Mouse (Mus musculus): ENCODE results near the gene Galnt9. TPM values are rescaled to one million over a fixed set of nuclear protein-coding genes. Genes with fewer than 3 reads are reported as not detected.
A peak's percentile ranks its signal among the peaks of the same experiment; 100 is the strongest.

Galnt9 gene
- polyA plus RNA-seq, 1 experiment from 2014 or later: 3.6 TPM

GRCm38 (mm10) chr5:110653686-110654085 is 109.5 kb downstream of the Galnt9 start:
- ATAC-seq (ENCODE audit: low FRiP score): peak; percentile 56

GRCm38 (mm10) chr5:110659682-110660081 is 115.5 kb downstream of the Galnt9 start:
- ATAC-seq (ENCODE audit: low FRiP score): no peak
- H3K36me3 ChIP-seq (replicated peaks): peaks cover 88% of the 10 kb centered on the region
- no peak overlapping the region for H3K4me2 ChIP-seq
- no peak overlapping the region for H3K9ac ChIP-seq
- no peak overlapping the region for H3K4me3 ChIP-seq (replicated peaks)
- H3K27me3 ChIP-seq: no peaks in the 10 kb centered on the region
- no peaks in the 10 kb centered on the region for H3K4me1 ChIP-seq
- H3K9me3 ChIP-seq: no peaks in the 10 kb centered on the region
- H3K27ac ChIP-seq: no peak overlapping the region

More at GRCm38 (mm10) chr5:110653686-110654085, 109.5 kb downstream of the Galnt9 start:
- H3K9me3 ChIP-seq: no peaks in the 10 kb centered on the region
- WGBS: 2% methylated on average over 37 of the region's 37 CpGs
- H3K9ac ChIP-seq: peak overlapping the region; percentile 82
- H3K27me3 ChIP-seq: no peaks in the 10 kb centered on the region
- peak overlapping the region; percentile 6; the same call in 1 of the 2 replicates for H3K27ac ChIP-seq
- peaks cover 71% of the 10 kb centered on the region for H3K36me3 ChIP-seq (replicated peaks)
- peaks cover 18% of the 10 kb centered on the region for H3K4me1 ChIP-seq
- peak overlapping the region; percentile 92 for H3K4me2 ChIP-seq
- H3K4me3 ChIP-seq (replicated peaks): peak overlapping the region; percentile 95

GRCm38 (mm10) chr5:110664041-110664440 is 119.9 kb downstream of the Galnt9 start:
- Histone ChIP-seq H3K27ac (no peak overlapping the region), H3K9ac (no peak overlapping the region), H3K4me2 (no peak overlapping the region), H3K36me3 (replicated peaks) (peaks cover 89% of the 10 kb centered on the region), H3K9me3 (no peaks in the 10 kb centered on the region), H3K4me1 (no peaks in the 10 kb centered on the region), H3K4me3 (replicated peaks) (no peak overlapping the region), H3K27me3 (no peaks in the 10 kb centered on the region)
- 98% methylated on average over 2 of the region's 2 CpGs for WGBS
- no peak for ATAC-seq (ENCODE audit: low FRiP score)

DNA sequence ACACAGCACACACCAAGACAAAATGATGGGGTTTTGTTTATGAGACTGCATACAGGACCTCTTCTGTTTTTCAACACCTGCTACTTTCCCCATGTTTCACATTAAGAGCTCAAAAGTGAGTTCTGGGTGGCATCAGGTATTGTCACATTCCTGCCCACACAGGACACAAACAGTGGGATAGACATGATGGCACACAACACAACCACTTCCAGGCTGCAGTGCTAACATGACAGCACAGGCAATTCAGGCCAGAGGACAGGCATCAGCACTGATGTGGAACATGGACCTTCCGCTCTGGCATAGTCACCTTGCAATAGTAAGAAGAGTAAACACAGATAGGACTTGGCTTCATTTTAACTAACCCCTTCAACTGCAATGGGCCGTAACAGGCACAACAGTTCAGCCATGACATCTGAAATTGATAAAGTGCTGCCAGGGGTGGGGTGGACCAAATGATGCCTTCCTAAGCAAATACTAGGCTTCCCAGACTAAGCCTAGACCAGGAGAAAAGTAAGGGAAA is 120.7 kb downstream of the Galnt9 start:
- H3K9me3 ChIP-seq: no peaks in the 10 kb centered on the region
- H3K27ac ChIP-seq: no peak overlapping the region
- H3K4me1 ChIP-seq: no peaks in the 10 kb centered on the region
- H3K27me3 ChIP-seq: no peaks in the 10 kb centered on the region
- H3K4me2 ChIP-seq: no peak overlapping the region
- H3K4me3 ChIP-seq (replicated peaks): no peak overlapping the region
- H3K36me3 ChIP-seq (replicated peaks): peaks cover 89% of the 10 kb centered on the region
- H3K9ac ChIP-seq: no peak overlapping the region
- ATAC-seq (ENCODE audit: low FRiP score): no peak
- WGBS: 97% methylated on average over 2 of the region's 2 CpGs

DNA sequence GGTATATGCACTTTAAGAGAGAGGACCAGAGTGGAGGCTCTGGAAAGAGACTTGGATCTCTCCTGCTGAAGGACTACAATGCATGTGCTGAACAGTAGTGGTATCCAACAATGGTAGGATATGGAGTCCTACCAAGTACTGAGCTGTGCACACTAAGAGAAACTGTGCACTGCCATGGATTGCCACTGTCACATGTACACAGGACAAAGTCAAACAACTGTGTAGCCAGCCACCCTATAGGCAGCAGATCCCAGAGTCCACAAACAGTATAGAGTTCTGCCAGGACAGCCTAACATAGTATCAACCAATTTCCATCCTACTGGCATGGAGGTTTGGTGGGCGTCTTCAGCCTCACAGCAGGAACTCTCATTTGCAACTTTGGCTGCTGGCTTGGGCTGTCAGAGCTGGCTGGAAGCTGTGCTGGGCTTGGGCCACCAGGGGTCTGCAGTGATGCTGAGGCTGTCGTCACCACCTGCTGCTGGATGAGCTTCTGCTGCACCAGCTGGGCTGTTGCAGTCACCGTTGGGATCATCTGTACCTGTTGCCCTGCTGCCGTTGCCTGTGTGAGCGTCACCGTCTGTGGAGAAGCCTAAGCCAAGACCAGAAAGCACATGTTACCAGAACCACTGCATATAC is 121.4 kb downstream of the Galnt9 start:
- Histone ChIP-seq H3K36me3 (replicated peaks) (peaks cover 89% of the 10 kb centered on the region), H3K4me2 (no peak overlapping the region), H3K4me3 (replicated peaks) (no peak overlapping the region), H3K27me3 (no peaks in the 10 kb centered on the region), H3K4me1 (no peaks in the 10 kb centered on the region), H3K9ac (no peak overlapping the region), H3K9me3 (no peaks in the 10 kb centered on the region), H3K27ac (no peak overlapping the region)
- no peak for ATAC-seq (ENCODE audit: low FRiP score)
- 70% methylated on average over 6 of the region's 6 CpGs for WGBS

Small RNA genes within 50 kb of the gene (microRNA-seq; reads per million reads assigned to microRNA genes)
- gene Mir7026: 2.4 reads per million, percentile 3 among the genes with 10 or more reads in this experiment

Other genes starting within 250 kb of the Galnt9 start
- gene P2rx2, start 201.1 kb upstream of the Galnt9 start, polyA plus RNA-seq (2016; fragmentation: Nextera tagmentation; extraction: Ambion mirVana): 1.8 and 1.9 TPM in 2 replicates
- not detected in 2 replicates for gene Lrcol1, start 199.6 kb upstream of the Galnt9 start, polyA plus RNA-seq (2016; fragmentation: Nextera tagmentation; extraction: Ambion mirVana)
- 39.5 and 39.8 TPM in 2 replicates for gene Fbrsl1, start 95.9 kb upstream of the Galnt9 start, polyA plus RNA-seq (2016; fragmentation: Nextera tagmentation; extraction: Ambion mirVana)
- gene Noc4l, start 109.1 kb downstream of the Galnt9 start, polyA plus RNA-seq (2016; fragmentation: Nextera tagmentation; extraction: Ambion mirVana): 58.3 and 61.1 TPM in 2 replicates
- 31.7 and 33.8 TPM in 2 replicates for gene Ddx51, start 109.1 kb downstream of the Galnt9 start, polyA plus RNA-seq (2016; fragmentation: Nextera tagmentation; extraction: Ambion mirVana)
- 70.3 and 70.9 TPM in 2 replicates for gene Ep400, start 226.4 kb downstream of the Galnt9 start, polyA plus RNA-seq (2016; fragmentation: Nextera tagmentation; extraction: Ambion mirVana)
- gene Pus1, start 236.3 kb downstream of the Galnt9 start, polyA plus RNA-seq (2016; fragmentation: Nextera tagmentation; extraction: Ambion mirVana): 28.8 and 30.1 TPM in 2 replicates

All from forebrain, embryonic 12.5 days (tissue).